Mouse (Mus musculus): ENCODE data around the gene Cgn.

- TF ChIP-seq TAL1 (IDR thresholded peaks at IDR 0.05; ENCODE audit: low read length): no peak
- no peak for TF ChIP-seq GATA1 (IDR thresholded peaks at IDR 0.05; ENCODE audit: low read length)
Measured at GRCm38 (mm10) chr3:94792258-94792657, 6.0 kb upstream of the Cgn start.
